Mouse (Mus musculus) testis, adult 2 months (tissue): ENCODE results near the gene Mlip. TPM values are rescaled to one million over a fixed set of nuclear protein-coding genes. Genes with fewer than 3 reads are reported as not detected.

ENCODE experiments used
- H3K27ac ChIP-seq: fragments of 200-500 bp; 2 replicates; pipeline ENCODE4 v1.5.1; 2012; ENCODE audit warnings: low read depth, low read length; ENCODE audit not compliant: control insufficient read depth, insufficient read depth
- H3K27me3 ChIP-seq: fragments of 200-500 bp; 2 replicates; pipeline ENCODE4 v1.6.1; 2012; ENCODE audit warnings: mild to moderate bottlenecking, low read length, moderate library complexity; ENCODE audit not compliant: control insufficient read depth, insufficient read depth
- H3K36me3 ChIP-seq: fragments of 200-500 bp; 2 replicates; pipeline ENCODE4 v1.6.1; 2012; ENCODE audit warnings: mild to moderate bottlenecking, low read length; ENCODE audit not compliant: control insufficient read depth, insufficient read depth
- H3K4me1 ChIP-seq: fragments of 200-500 bp; 2 replicates; pipeline ENCODE4 v1.6.1; 2012; ENCODE audit warnings: low read length; ENCODE audit not compliant: control insufficient read depth, insufficient read depth
- H3K4me3 ChIP-seq: fragments of 200-500 bp; 2 replicates; pipeline ENCODE4 v1.5.1; 2012; ENCODE audit warnings: low read depth, mild to moderate bottlenecking, low read length, moderate library complexity, mixed read lengths; ENCODE audit not compliant: control insufficient read depth
- CTCF ChIP-seq: fragments of 200-500 bp; IDR thresholded peaks from 2 replicates; pipeline ENCODE4 v1.5.1; 2012; ENCODE audit warnings: low read depth, mild to moderate bottlenecking, inconsistent platforms, low read length, moderate library complexity; ENCODE audit not compliant: control insufficient read depth, insufficient read depth, insufficient replicate concordance
- POLR2A ChIP-seq: fragments of 200-500 bp; IDR thresholded peaks from 2 replicates; pipeline ENCODE4 v1.6.1; 2012; ENCODE audit warnings: low read depth, mild to moderate bottlenecking, inconsistent platforms, low read length, moderate library complexity; ENCODE audit not compliant: control insufficient read depth
- polyA plus RNA-seq: library from polyadenylated mRNA; depleted of rRNA; stranded (reverse); fragments of >200 nt; gene quantifications from 2 replicates; pipeline ENCODE4 v1.2.3, GENCODE M21; 2012

The Mlip gene
- polyA plus RNA-seq, 1 experiment = 2.4 TPM

DNA sequence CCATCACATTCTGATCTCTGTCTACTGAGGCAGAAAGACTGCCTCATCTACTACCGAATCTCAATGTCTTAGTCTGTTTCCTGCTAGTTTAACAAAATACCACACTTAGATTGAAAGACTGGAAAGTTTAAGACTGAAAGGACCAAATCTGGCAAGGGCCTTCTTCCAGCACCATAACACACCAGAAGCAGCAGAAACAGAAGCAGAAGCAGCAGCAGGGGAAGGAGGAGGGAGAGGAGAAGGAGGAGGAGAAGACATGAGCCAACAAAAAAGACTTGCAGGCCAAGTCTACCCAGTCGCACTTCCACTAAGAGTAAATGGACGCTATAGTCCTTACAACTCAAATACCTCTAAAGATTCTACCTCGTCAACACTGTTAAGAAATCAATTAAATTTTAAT, 80.0 kb downstream of the Mlip start:
- Histone ChIP-seq H3K4me3 (no peak overlapping the region), H3K36me3 (no peaks in the 10 kb centered on the region), H3K27ac (no peak overlapping the region), H3K27me3 (no peaks in the 10 kb centered on the region), H3K4me1 (no peaks in the 10 kb centered on the region)
- TF ChIP-seq POLR2A (no peak), CTCF (no peak)

DNA sequence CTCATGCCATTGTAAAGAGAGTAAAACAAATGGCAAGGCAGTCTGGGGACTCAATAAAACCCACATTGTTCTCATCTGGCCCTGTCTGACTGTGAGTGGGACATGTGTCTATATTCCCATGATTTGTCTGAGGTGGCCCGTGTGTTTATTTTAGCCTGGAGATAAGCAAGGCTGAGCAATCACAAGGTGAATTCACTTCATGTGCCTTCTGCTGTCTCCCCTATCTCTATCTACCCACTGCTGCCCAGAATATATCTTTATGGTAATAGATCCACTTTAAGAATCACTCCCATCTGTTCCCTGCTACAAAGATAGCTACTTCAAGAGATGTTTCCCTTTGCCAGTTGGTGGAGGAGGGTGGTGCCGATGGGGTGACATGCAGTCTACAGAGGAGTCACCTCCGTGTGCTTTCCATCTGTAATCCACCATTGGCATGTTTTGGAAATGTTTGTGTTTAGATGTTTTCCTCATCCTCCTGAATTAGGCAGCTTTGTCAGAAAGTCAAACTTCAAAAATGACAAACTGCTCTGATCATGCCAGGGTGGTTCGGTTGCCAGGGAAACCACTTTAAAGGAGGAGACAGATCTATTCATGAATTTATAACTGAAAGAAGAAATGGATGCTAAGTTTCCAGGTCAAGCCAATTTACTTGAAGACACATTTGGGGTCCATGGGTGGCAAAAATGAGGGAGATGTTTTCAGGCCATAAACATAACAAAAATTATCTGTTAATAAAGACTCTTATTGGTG, 87.3 kb downstream of the Mlip start:
- Histone ChIP-seq H3K27me3 (no peaks in the 10 kb centered on the region), H3K4me3 (no peak overlapping the region), H3K27ac (no peak overlapping the region), H3K4me1 (no peaks in the 10 kb centered on the region), H3K36me3 (no peaks in the 10 kb centered on the region)
- TF ChIP-seq POLR2A (no peak), CTCF (no peak)

DNA sequence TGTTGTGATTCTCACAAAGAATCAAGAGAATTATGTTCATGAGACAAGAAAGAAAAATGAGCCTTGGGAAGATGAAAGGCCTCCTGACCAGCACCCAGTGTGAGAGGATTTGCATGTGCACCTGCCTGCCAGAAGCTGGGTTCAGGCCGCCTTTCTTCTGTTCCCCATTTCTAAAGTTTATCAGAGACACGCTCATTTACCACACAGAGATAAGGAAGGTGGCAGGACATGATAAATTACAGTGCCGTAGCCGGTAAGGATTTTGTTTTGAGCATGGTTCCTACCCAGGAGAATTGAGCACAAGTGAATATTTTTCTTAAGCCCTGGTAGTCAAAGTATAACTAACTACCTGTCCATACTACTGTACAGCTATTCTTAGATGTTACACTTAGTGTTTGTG, 93.7 kb downstream of the Mlip start:
- Histone ChIP-seq H3K4me1 (no peaks in the 10 kb centered on the region), H3K36me3 (no peaks in the 10 kb centered on the region), H3K4me3 (no peak overlapping the region), H3K27me3 (no peaks in the 10 kb centered on the region), H3K27ac (no peak overlapping the region)
- TF ChIP-seq CTCF (no peak), POLR2A (no peak)

DNA sequence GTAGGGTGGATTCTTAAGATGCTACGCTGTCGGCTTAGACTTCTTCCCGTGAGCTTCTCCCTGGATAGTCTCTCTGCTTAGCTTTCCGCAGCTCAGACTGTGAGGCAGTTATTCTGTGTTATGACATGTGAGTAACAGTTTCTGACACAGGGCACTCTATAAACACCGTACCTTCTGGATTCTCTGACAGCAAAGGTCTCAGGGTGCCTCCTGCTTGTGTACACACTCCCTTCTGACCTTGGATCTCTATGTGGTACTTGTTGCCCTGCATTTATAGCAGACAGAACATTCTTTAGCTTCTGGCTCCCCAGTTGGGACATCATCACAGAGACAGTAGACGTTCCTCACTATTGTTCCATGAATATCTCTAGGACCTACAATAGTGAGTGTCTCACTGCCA, 94.5 kb downstream of the Mlip start:
- Histone ChIP-seq H3K4me1 (no peaks in the 10 kb centered on the region), H3K4me3 (no peak overlapping the region), H3K36me3 (no peaks in the 10 kb centered on the region), H3K27me3 (no peaks in the 10 kb centered on the region), H3K27ac (no peak overlapping the region)
- no peak for TF ChIP-seq POLR2A
- no peak for TF ChIP-seq CTCF

DNA sequence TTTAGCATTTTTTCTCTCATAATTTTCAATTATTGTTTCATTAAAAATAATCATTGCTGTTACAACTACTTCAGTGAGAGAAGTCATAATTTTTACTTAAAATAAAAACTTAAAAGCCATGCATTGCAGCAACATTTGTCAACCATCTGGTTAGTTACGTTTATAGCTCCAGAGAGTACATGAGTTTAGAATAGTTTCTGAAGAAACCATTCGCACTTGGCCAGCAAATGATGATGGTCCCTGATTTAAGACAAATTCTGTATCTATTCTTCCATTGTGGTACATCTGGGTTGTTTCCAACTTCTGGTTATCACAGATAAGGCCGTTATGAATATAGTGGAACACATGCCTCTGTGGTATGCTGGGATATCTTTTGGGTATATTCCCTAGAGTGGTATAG, 98.3 kb downstream of the Mlip start:
- Histone ChIP-seq H3K4me3 (no peak overlapping the region), H3K27ac (no peak overlapping the region), H3K4me1 (no peaks in the 10 kb centered on the region), H3K36me3 (no peaks in the 10 kb centered on the region), H3K27me3 (no peaks in the 10 kb centered on the region)
- no peak for TF ChIP-seq POLR2A
- TF ChIP-seq CTCF = no peak

DNA sequence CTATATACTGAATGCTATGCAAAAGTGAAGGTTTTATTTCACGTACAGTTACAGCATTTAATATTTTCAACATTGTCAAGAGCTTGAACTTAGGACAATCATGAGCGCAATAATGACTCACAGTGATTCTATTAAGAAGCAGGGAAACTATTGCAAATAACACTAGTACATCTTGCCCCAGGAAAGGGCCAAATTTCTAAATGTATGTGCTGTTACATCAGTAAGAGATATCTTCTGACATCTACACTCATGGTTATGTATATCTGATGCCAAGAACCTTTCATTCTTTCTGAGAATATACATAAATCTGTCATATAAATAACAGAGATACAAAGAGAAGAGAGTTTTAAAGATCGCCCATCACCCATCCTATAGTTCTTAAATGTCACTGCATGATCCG, 100.0 kb downstream of the Mlip start:
- H3K4me1 ChIP-seq = no peaks in the 10 kb centered on the region
- no peaks in the 10 kb centered on the region for H3K27me3 ChIP-seq
- H3K27ac ChIP-seq = no peak overlapping the region
- H3K36me3 ChIP-seq = no peaks in the 10 kb centered on the region
- TF ChIP-seq POLR2A (no peak), CTCF (no peak)
- no peak overlapping the region for H3K4me3 ChIP-seq

DNA sequence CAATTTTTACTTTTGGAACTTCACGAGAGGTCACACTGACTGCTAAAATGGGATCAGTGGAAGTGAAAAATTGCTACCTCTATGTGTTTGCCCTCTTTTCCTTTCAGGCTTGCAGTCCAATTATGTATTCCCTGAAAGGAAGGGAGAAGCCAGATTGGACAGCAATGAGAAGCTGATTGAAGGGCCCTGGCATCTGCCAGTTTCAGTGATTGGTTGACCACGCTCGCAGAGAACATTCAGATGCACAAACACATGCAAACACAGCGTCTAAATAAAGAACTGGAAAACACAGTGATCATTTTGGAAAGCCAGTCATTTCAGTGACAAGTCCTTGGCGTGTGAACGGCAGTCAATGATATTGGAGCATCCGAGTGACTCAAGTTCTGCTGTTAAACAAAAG, 100.6 kb downstream of the Mlip start:
- H3K27me3 ChIP-seq = no peaks in the 10 kb centered on the region
- H3K4me1 ChIP-seq = no peaks in the 10 kb centered on the region
- no peak overlapping the region for H3K4me3 ChIP-seq
- no peaks in the 10 kb centered on the region for H3K36me3 ChIP-seq
- H3K27ac ChIP-seq = no peak overlapping the region
- TF ChIP-seq CTCF = no peak
- TF ChIP-seq POLR2A = no peak

DNA sequence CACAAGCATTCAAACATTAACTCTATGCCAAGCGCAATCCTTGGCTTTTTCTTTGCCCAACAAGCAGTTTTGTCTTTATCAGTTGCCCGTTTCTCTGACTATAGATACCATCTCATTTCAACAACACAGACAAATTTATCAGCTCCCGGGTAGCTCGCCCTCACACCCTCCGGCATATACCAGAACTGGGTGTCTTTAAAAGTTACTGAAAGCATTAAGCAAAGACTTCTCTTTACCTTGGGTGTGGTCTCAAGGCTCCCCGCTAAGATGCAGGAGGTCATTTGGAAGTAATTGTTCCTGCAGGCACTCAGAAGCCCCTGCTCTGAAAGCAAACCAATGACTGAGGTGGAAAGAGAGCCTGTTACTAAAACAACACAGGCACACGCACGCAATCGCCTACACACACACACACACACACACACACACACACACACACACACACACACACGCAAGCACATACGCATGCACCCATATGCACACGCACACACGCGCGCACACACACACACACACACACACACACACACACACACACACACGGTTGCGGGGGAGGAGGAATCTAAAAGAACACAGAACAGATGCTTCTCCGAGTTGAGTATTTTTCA, 101.2 kb downstream of the Mlip start:
- no peak overlapping the region for H3K4me3 ChIP-seq
- H3K27ac ChIP-seq = no peak overlapping the region
- H3K27me3 ChIP-seq = no peaks in the 10 kb centered on the region
- H3K36me3 ChIP-seq = no peaks in the 10 kb centered on the region
- no peak for TF ChIP-seq CTCF
- TF ChIP-seq POLR2A = no peak
- no peaks in the 10 kb centered on the region for H3K4me1 ChIP-seq
